Mouse (Mus musculus) megakaryocyte-erythroid progenitor cell, adult 5-6 weeks (primary cell): ENCODE measurements around the gene Zmym3. TPM values are rescaled to one million over a fixed set of nuclear protein-coding genes. Genes with fewer than 3 reads are reported as not detected.

ENCODE experiments used
- ATAC-seq: replicated peaks from 2 replicates; pipeline ENCODE4 v1.8.0; 2016; ENCODE audit warnings: mild to moderate bottlenecking, inconsistent platforms; ENCODE audit not compliant: severe bottlenecking, poor library complexity, low FRiP score, low TSS enrichment
- total RNA-seq, 2 experiments: library from RNA; stranded (forward) in 1 of 2; stranded (reverse) in 1 of 2; fragments of 200-1000, 215-1000 nt in 1 of 2; fragments of >200 nt in 1 of 2; fragmentation: Nextera tagmentation in 1 of 2; gene quantifications; 2 replicates each; pipeline ENCODE4 v1.2.3; 2014 to 2017

Gene Zmym3
- total RNA-seq (2014; fragmentation: Nextera tagmentation): 46.3 and 84.1 TPM in 2 replicates
- total RNA-seq (2017): 28.7 and 52.7 TPM in 2 replicates

GRCm38 (mm10) chrX:101420700-101421095 lies at the start of gene Zmym3:
Gene Zmym3, minus strand, starts transcription at chrX:101420849.
- ATAC-seq: no peak

- ATAC-seq: peak; percentile 47; the same call in 1 of the 2 replicates
These were observed 30.9 kb upstream of the Zmym3 start for GRCm38 (mm10) chrX:101451591-101451990.

- no peak for ATAC-seq
These were observed 30.5 kb upstream of the Zmym3 start for GRCm38 (mm10) chrX:101451147-101451546.

- no peak for ATAC-seq
These were observed 28.3 kb upstream of the Zmym3 start, which contains the start of gene Itgb1bp2 for GRCm38 (mm10) chrX:101448886-101449475. Gene Itgb1bp2, plus strand, starts transcription at chrX:101449088.

GRCm38 (mm10) chrX:101429976-101430375 lies 9.3 kb upstream of the Zmym3 start:
- ATAC-seq: peak; percentile 22; the same call in 1 of the 2 replicates

GRCm38 (mm10) chrX:101429142-101429949 lies 8.7 kb upstream of the Zmym3 start, which contains the start of gene Nono:
Gene Nono, plus strand, starts transcription at chrX:101429318.
- ATAC-seq: peak; percentile 95

GRCm38 (mm10) chrX:101428785-101429141 lies 8.1 kb upstream of the Zmym3 start:
- ATAC-seq: peak; percentile 24; the same call in 1 of the 2 replicates

- ATAC-seq: no peak
These were observed 7.1 kb upstream of the Zmym3 start for GRCm38 (mm10) chrX:101427774-101428173.

GRCm38 (mm10) chrX:101423462-101423861 lies 2.8 kb upstream of the Zmym3 start:
- no peak for ATAC-seq

GRCm38 (mm10) chrX:101419725-101420699 lies 637 bp downstream of the Zmym3 start:
- ATAC-seq: peak; percentile 97

- peak; percentile 65 for ATAC-seq
These were observed 1.5 kb downstream of the Zmym3 start for GRCm38 (mm10) chrX:101418946-101419724.

- ATAC-seq: no peak
These were observed 24.2 kb downstream of the Zmym3 start for GRCm38 (mm10) chrX:101396459-101396858.

GRCm38 (mm10) chrX:101394341-101394740 lies 26.3 kb downstream of the Zmym3 start:
- no peak for ATAC-seq

GRCm38 (mm10) chrX:101388866-101389537 lies 31.6 kb downstream of the Zmym3 start:
- no peak for ATAC-seq

- no peak for ATAC-seq
These were observed 34.4 kb downstream of the Zmym3 start for GRCm38 (mm10) chrX:101386222-101386621.

- ATAC-seq: 0 out of 2 replicates have a peak, but pooled peaks have one; percentile 37
These were observed 36.1 kb downstream of the Zmym3 start for GRCm38 (mm10) chrX:101384439-101385137.

- ATAC-seq: 0 out of 2 replicates have a peak, but pooled peaks have one; percentile 22
These were observed 37.2 kb downstream of the Zmym3 start for GRCm38 (mm10) chrX:101383455-101383854.

- no peak for ATAC-seq
These were observed 40.9 kb downstream of the Zmym3 start for GRCm38 (mm10) chrX:101379744-101380143.
